Mouse (Mus musculus): ENCODE results near the gene Schip1. TPM values are rescaled to one million over a fixed set of nuclear protein-coding genes. Genes with fewer than 3 reads are reported as not detected.

The Schip1 gene
- polyA plus RNA-seq, 1 experiment from 2014 or later: 2.3 TPM

DNA sequence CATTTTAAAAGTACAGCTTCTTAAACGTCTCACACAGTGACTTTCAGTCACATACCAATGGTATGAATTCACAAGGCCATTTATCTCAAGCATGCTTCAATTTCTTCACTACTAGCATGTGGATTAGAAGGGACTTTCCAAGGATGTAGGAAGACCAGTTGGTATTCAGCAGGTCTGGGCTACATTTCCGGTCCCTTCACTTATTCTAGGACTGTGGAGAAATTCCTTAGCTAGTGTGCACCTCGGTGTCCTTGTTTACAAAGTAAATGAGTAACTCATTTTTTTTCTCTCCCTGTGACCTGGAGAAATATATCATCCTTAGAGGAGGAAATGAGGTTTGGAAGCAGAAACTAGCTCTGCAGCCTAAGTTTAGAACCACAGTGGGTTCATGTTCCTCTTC, 405.5 kb downstream of the Schip1 start:
- no peak for ATAC-seq

DNA sequence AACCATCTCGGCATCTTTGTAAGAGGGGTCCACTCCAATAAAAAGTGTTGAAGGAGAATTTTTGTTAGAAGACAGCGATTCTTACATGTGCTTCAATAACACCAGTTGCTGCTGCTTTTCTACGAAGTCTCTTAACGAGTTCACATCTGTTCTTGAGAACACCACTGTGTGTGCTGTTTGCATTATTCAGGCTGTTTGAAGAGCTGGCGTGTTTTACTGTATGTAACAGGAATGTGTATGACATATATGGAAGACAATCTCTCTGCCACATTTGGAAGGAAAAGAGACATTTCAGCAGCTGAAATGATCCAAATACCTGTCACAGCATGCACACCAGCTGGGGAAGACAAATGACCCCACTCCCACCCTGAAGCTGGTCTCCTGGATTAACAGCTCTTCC, 406.0 kb downstream of the Schip1 start:
- no peak overlapping the region for H3K4me3 ChIP-seq (ENCODE audit: low read depth, low read length)
- ATAC-seq (no peak), DNase-seq (no peak)
- no peaks in the 10 kb centered on the region for H3K36me3 ChIP-seq (replicated peaks; ENCODE audit: insufficient read depth, low read length)
- no peaks in the 10 kb centered on the region for H3K9me3 ChIP-seq (ENCODE audit: low read length)
- no peak for TF ChIP-seq CTCF (IDR thresholded peaks at IDR 0.05; ENCODE audit: low read depth)
- TF ChIP-seq EP300 (IDR thresholded peaks at IDR 0.05; ENCODE audit: low read depth): no peak
- H3K9ac ChIP-seq (replicated peaks): no peak overlapping the region
- no peaks in the 10 kb centered on the region for H3K4me1 ChIP-seq (ENCODE audit: insufficient read depth)
- 60% methylated on average over 5 of the region's 5 CpGs for whole genome bisulfite sequencing (ENCODE audit: insufficient replicate concordance)
- H3K4me2 ChIP-seq (ENCODE audit: low read depth, low read length): no peak overlapping the region
- H3K27ac ChIP-seq (ENCODE audit: low read depth): no peak overlapping the region
- no peaks in the 10 kb centered on the region for H3K27me3 ChIP-seq (ENCODE audit: insufficient read depth, low read length)

More for the DNA sequence above, 405.5 kb downstream of the Schip1 start:
- H3K4me3 ChIP-seq (ENCODE audit: low read depth, low read length): no peak overlapping the region
- H3K36me3 ChIP-seq (replicated peaks; ENCODE audit: insufficient read depth, low read length): no peaks in the 10 kb centered on the region
- H3K4me1 ChIP-seq (ENCODE audit: insufficient read depth): no peaks in the 10 kb centered on the region
- no peaks in the 10 kb centered on the region for H3K27me3 ChIP-seq (ENCODE audit: insufficient read depth, low read length)
- no peak overlapping the region for H3K4me2 ChIP-seq (ENCODE audit: low read depth, low read length)
- H3K9me3 ChIP-seq (ENCODE audit: low read length): no peaks in the 10 kb centered on the region
- no peak overlapping the region for H3K9ac ChIP-seq (replicated peaks)
- DNase-seq: no peak
- WGBS (ENCODE audit: insufficient replicate concordance): 43% methylated on average over 3 of the region's 3 CpGs
- no peak overlapping the region for H3K27ac ChIP-seq (ENCODE audit: low read depth)
- TF ChIP-seq CTCF (IDR thresholded peaks at IDR 0.05; ENCODE audit: low read depth): no peak
- TF ChIP-seq EP300 (IDR thresholded peaks at IDR 0.05; ENCODE audit: low read depth): no peak

DNA sequence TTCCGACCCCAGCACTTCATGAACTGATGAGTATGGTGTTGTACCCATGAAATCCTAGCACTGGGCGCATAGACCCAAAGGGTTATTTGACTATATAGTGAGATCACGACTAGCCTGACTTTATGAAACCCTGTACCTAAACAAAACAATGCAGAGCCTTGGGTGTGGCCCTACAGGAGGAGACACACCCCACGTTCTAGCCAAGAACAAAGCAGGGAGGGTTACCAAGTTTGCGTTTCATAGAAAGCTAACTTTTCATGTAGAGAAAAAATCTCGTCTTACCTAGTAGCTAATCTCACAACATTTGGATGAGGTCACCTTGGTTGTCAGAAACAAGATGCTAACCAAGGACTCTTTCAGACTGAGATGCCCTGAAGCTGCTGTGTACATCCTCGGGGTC, 411.7 kb downstream of the Schip1 start:
- Histone ChIP-seq H3K9ac (replicated peaks) (no peak overlapping the region), H3K9me3 (ENCODE audit: low read length) (no peaks in the 10 kb centered on the region), H3K36me3 (replicated peaks; ENCODE audit: insufficient read depth, low read length) (no peaks in the 10 kb centered on the region), H3K4me3 (ENCODE audit: low read depth, low read length) (no peak overlapping the region), H3K27me3 (ENCODE audit: insufficient read depth, low read length) (no peaks in the 10 kb centered on the region), H3K27ac (ENCODE audit: low read depth) (no peak overlapping the region), H3K4me2 (ENCODE audit: low read depth, low read length) (no peak overlapping the region), H3K4me1 (ENCODE audit: insufficient read depth) (no peaks in the 10 kb centered on the region)
- DNase-seq (no peak), ATAC-seq (no peak)
- TF ChIP-seq EP300 (IDR thresholded peaks at IDR 0.05; ENCODE audit: low read depth) (no peak), CTCF (IDR thresholded peaks at IDR 0.05; ENCODE audit: low read depth) (no peak)
- 77% methylated on average over 7 of the region's 7 CpGs for WGBS (ENCODE audit: insufficient replicate concordance)

DNA sequence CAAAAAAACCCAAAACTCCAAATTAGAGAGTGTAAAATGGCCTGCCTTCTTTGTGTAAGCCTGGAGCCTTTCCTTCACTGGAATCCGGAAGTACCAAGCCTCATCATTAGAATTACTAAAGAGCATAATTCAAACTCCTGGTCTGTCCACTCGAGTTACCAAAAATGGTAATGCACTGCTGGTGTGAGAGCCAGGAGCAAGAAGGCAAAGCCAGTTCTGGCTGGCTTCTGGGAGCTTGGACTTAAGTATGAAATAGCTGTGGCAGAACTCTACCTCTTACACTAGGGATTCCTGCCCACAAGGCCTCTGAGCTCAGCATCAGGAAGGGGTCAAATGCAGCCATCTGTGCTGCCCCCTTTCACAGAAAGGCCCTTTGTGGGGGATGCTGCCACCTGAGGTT, 412.9 kb downstream of the Schip1 start:
- Histone ChIP-seq H3K36me3 (replicated peaks; ENCODE audit: insufficient read depth, low read length) (no peaks in the 10 kb centered on the region), H3K4me2 (ENCODE audit: low read depth, low read length) (no peak overlapping the region), H3K9ac (replicated peaks) (no peak overlapping the region), H3K4me1 (ENCODE audit: insufficient read depth) (no peaks in the 10 kb centered on the region), H3K27me3 (ENCODE audit: insufficient read depth, low read length) (no peaks in the 10 kb centered on the region), H3K9me3 (ENCODE audit: low read length) (no peaks in the 10 kb centered on the region), H3K4me3 (ENCODE audit: low read depth, low read length) (no peak overlapping the region), H3K27ac (ENCODE audit: low read depth) (no peak overlapping the region)
- no peak for DNase-seq
- TF ChIP-seq CTCF (IDR thresholded peaks at IDR 0.05; ENCODE audit: low read depth): no peak
- TF ChIP-seq EP300 (IDR thresholded peaks at IDR 0.05; ENCODE audit: low read depth): no peak
- ATAC-seq: no peak
- WGBS (ENCODE audit: insufficient replicate concordance): 57% methylated on average over 2 of the region's 2 CpGs

DNA sequence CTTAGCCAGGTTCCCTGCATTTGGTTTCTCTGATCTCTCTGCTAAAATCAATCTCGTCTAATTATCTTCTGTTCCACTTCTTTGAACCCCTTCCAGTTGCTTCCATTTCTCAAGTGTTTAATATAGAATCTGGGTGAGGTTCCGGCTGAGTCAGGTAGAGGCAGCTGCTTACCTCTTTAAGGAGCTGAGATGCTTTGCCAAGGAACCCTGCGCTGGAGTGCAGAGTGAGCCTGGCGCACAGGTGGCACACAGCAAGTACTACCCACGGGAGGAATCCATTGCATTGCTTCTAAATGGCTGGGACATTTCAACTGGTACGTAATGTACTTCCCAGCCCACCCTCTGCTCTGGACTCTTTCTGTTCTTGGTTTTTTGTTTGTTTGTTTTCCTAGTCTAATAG, 414.7 kb downstream of the Schip1 start:
- Histone ChIP-seq H3K27me3 (ENCODE audit: insufficient read depth, low read length) (no peaks in the 10 kb centered on the region), H3K27ac (ENCODE audit: low read depth) (no peak overlapping the region), H3K9me3 (ENCODE audit: low read length) (no peaks in the 10 kb centered on the region), H3K4me2 (ENCODE audit: low read depth, low read length) (no peak overlapping the region), H3K4me1 (ENCODE audit: insufficient read depth) (no peaks in the 10 kb centered on the region), H3K4me3 (ENCODE audit: low read depth, low read length) (no peak overlapping the region), H3K9ac (replicated peaks) (no peak overlapping the region), H3K36me3 (replicated peaks; ENCODE audit: insufficient read depth, low read length) (no peaks in the 10 kb centered on the region)
- ATAC-seq (no peak), DNase-seq (no peak)
- 77% methylated on average over 6 of the region's 6 CpGs for WGBS (ENCODE audit: insufficient replicate concordance)
- TF ChIP-seq CTCF (IDR thresholded peaks at IDR 0.05; ENCODE audit: low read depth) (no peak), EP300 (IDR thresholded peaks at IDR 0.05; ENCODE audit: low read depth) (no peak)

DNA sequence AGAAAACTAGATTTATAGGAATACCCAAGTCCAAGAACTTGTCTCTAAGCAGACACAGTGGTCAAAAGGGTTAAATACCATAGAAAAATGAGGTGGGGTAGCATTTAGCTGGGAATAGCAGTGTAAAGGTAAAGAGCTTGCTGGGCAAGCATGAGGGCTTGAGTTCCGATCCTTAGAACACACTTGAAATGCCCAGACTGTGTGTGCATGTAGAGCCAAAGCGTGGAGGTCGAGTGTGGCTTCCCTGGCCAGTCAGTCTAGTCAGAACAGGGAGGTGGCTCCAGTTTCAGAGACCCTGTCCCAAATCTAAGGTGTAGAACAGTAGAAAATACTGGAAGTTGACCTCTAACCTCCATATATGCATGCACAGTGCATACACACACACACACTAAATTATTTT, 418.9 kb downstream of the Schip1 start:
- H3K4me3 ChIP-seq (ENCODE audit: low read depth, low read length): no peak overlapping the region
- TF ChIP-seq EP300 (IDR thresholded peaks at IDR 0.05; ENCODE audit: low read depth): no peak
- no peak for TF ChIP-seq CTCF (IDR thresholded peaks at IDR 0.05; ENCODE audit: low read depth)
- H3K27ac ChIP-seq (ENCODE audit: low read depth): no peak overlapping the region
- ATAC-seq (no peak), DNase-seq (no peak)
- H3K36me3 ChIP-seq (replicated peaks; ENCODE audit: insufficient read depth, low read length): no peaks in the 10 kb centered on the region
- H3K9me3 ChIP-seq (ENCODE audit: low read length): no peaks in the 10 kb centered on the region
- no peak overlapping the region for H3K4me2 ChIP-seq (ENCODE audit: low read depth, low read length)
- H3K4me1 ChIP-seq (ENCODE audit: insufficient read depth): no peaks in the 10 kb centered on the region
- H3K27me3 ChIP-seq (ENCODE audit: insufficient read depth, low read length): no peaks in the 10 kb centered on the region
- H3K9ac ChIP-seq (replicated peaks): no peak overlapping the region
- 78% methylated on average over 3 of the region's 3 CpGs for WGBS (ENCODE audit: insufficient replicate concordance)

DNA sequence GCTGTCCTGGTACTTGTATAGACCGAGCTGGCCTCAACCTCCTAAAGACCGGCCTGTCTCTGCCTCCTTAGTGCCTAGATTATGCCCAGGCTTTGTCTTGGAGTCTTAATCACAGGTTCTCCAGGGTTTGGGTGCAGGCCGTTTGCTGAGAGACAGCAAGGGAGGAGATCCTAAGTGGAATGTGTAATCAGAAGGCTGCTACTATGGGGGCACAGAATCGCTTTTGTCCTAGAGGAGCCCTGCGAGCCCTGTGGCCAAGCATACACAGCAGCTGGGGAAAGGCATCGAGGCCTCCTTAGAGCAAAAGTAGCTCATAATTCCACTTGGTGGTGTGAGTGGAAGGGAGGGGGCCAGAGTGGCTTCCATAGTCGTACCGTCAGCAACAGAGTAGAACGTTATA, 419.4 kb downstream of the Schip1 start:
- H3K27me3 ChIP-seq (ENCODE audit: insufficient read depth, low read length): no peaks in the 10 kb centered on the region
- H3K4me3 ChIP-seq (ENCODE audit: low read depth, low read length): no peak overlapping the region
- no peak overlapping the region for H3K9ac ChIP-seq (replicated peaks)
- ATAC-seq: no peak
- H3K36me3 ChIP-seq (replicated peaks; ENCODE audit: insufficient read depth, low read length): no peaks in the 10 kb centered on the region
- H3K9me3 ChIP-seq (ENCODE audit: low read length): no peaks in the 10 kb centered on the region
- no peaks in the 10 kb centered on the region for H3K4me1 ChIP-seq (ENCODE audit: insufficient read depth)
- WGBS (ENCODE audit: insufficient replicate concordance): 85% methylated on average over 9 of the region's 9 CpGs
- DNase-seq: no peak
- no peak overlapping the region for H3K27ac ChIP-seq (ENCODE audit: low read depth)
- TF ChIP-seq CTCF (IDR thresholded peaks at IDR 0.05; ENCODE audit: low read depth) (no peak), EP300 (IDR thresholded peaks at IDR 0.05; ENCODE audit: low read depth) (no peak)
- no peak overlapping the region for H3K4me2 ChIP-seq (ENCODE audit: low read depth, low read length)
